Mouse (Mus musculus): ENCODE data around the gene Cx3cr1. TPM values are rescaled to one million over a fixed set of nuclear protein-coding genes. Genes with fewer than 3 reads are reported as not detected.

The Cx3cr1 gene
- total and polyA plus RNA-seq, 3 experiments = 1.2 to 4.4 (median 3.7) TPM

DNA sequence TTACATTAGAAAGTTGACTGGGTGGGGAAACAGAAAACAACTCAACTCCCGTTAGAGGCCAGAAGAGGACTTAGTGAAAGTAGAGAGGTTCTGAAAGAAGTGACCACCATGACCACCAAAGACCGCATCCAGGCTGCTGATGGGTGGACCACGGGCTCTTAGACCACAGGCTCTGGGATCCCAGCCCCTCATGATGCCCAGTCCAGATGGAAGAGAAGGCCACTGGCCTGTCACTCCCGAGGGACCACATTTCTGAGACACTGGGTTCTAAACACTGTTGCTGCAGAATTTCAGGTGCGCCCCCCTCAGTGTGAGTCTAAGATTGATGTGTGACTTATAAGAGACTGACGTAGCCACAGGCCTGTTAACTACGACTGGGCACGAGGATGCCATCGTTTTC lies 180.2 kb downstream of the Cx3cr1 start:
- Histone ChIP-seq H3K4me1 (ENCODE audit: control insufficient read depth, insufficient read depth, low read length) (no peaks in the 10 kb centered on the region; the same call in 1 of the 2 replicates), H3K79me2 (replicated peaks; ENCODE audit: control insufficient read depth, insufficient read depth, low read length) (no peaks in the 10 kb centered on the region), H3K9ac (ENCODE audit: low read depth, low read length) (no peak overlapping the region), H3K27ac (no peak overlapping the region), H3K4me3 (no peak overlapping the region), H3K27me3 (ENCODE audit: control insufficient read depth, insufficient read depth, low read length) (no peaks in the 10 kb centered on the region), H3K36me3 (ENCODE audit: control insufficient read depth, insufficient read depth, low read length) (no peaks in the 10 kb centered on the region)
- TF ChIP-seq EP300 (IDR thresholded peaks at IDR 0.05; ENCODE audit: insufficient read depth, low read depth, low read length) = no peak
- no peak for TF ChIP-seq POLR2A (IDR thresholded peaks at IDR 0.05; ENCODE audit: insufficient read depth, low read depth, low read length)
- no peak for TF ChIP-seq CTCF (IDR thresholded peaks at IDR 0.05)
- WGBS = 86% methylated on average over 9 of the region's 9 CpGs
- DNase-seq = no peak
- intact Hi-C loops (cut with DNase I) = no loop called here

DNA sequence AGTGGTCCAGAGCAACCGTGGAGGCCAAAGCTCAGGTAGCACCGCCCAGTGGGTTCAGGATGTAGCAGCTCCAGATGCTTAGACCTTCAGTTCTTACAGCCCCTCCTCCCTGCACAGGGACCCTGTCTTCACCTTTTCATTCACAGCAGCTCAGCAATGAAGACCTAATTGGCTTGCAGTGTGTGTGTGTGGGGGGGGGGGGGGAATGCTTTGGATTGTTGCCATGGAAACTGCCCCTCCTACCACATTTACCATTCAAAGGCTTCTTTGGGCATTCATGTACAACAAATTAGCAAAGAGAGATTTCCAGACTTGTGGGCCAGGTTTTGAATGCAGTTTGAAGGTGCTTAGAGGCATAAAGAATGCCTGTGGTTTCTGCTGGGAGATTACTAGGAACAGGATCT lies 180.8 kb downstream of the Cx3cr1 start:
- 63% methylated on average over 2 of the region's 2 CpGs for WGBS
- no peaks in the 10 kb centered on the region for H3K36me3 ChIP-seq (ENCODE audit: control insufficient read depth, insufficient read depth, low read length)
- H3K79me2 ChIP-seq (replicated peaks; ENCODE audit: control insufficient read depth, insufficient read depth, low read length) = no peaks in the 10 kb centered on the region
- no peaks in the 10 kb centered on the region for H3K27me3 ChIP-seq (ENCODE audit: control insufficient read depth, insufficient read depth, low read length)
- no peak for DNase-seq
- H3K4me3 ChIP-seq = no peak overlapping the region
- H3K27ac ChIP-seq = no peak overlapping the region
- TF ChIP-seq POLR2A (IDR thresholded peaks at IDR 0.05; ENCODE audit: insufficient read depth, low read depth, low read length) (no peak), EP300 (IDR thresholded peaks at IDR 0.05; ENCODE audit: insufficient read depth, low read depth, low read length) (no peak), CTCF (IDR thresholded peaks at IDR 0.05) (no peak)
- intact Hi-C loops (cut with DNase I) = no loop called here
- H3K4me1 ChIP-seq (ENCODE audit: control insufficient read depth, insufficient read depth, low read length) = no peaks in the 10 kb centered on the region
- no peak overlapping the region for H3K9ac ChIP-seq (ENCODE audit: low read depth, low read length)

DNA sequence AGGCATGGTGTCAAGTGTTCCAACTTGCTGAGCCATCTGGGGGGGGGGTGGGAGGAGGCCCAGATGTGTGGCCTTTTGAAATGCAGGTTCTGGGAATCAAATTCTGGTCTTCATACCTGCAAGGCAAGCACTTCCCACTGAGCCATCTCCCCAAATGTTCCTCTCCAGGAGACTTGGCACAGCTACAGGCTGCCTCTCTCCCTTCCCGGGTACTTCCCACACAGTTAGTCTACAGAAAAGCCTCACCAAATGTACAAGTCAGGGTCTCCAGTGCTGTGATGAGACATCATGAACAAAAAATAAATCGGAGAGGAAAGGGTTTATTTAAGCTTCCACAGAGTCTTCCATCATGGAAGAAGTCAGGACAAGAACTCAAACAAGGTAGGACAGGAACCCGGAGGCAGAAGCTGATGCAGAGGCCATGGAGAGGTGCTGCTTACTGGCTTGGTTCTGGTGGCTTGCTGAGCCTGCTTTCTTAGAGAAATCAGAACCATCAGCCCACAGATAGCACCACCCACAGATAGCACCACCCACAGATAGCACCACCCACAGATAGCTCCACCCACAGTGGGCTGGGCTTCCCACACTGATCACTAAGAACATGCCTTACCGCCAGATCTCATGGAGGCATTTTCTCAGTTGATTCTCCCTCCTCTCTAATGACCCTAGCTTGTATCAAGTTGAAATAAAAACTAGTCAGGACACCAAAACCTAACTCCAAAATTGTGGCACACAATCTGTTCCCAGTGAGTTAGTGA lies 182.4 kb downstream of the Cx3cr1 start:
- no peaks in the 10 kb centered on the region for H3K79me2 ChIP-seq (replicated peaks; ENCODE audit: control insufficient read depth, insufficient read depth, low read length)
- TF ChIP-seq POLR2A (IDR thresholded peaks at IDR 0.05; ENCODE audit: insufficient read depth, low read depth, low read length) = no peak
- TF ChIP-seq EP300 (IDR thresholded peaks at IDR 0.05; ENCODE audit: insufficient read depth, low read depth, low read length) = no peak
- no peak for TF ChIP-seq CTCF (IDR thresholded peaks at IDR 0.05)
- H3K4me3 ChIP-seq = no peak overlapping the region
- no peaks in the 10 kb centered on the region for H3K27me3 ChIP-seq (ENCODE audit: control insufficient read depth, insufficient read depth, low read length)
- DNase-seq = no peak
- H3K4me1 ChIP-seq (ENCODE audit: control insufficient read depth, insufficient read depth, low read length) = no peaks in the 10 kb centered on the region
- no peak overlapping the region for H3K9ac ChIP-seq (ENCODE audit: low read depth, low read length)
- no peaks in the 10 kb centered on the region for H3K36me3 ChIP-seq (ENCODE audit: control insufficient read depth, insufficient read depth, low read length)
- intact Hi-C loops (cut with DNase I) = no loop called here
- WGBS = 75% methylated on average over 4 of the region's 4 CpGs
- H3K27ac ChIP-seq = no peak overlapping the region

DNA sequence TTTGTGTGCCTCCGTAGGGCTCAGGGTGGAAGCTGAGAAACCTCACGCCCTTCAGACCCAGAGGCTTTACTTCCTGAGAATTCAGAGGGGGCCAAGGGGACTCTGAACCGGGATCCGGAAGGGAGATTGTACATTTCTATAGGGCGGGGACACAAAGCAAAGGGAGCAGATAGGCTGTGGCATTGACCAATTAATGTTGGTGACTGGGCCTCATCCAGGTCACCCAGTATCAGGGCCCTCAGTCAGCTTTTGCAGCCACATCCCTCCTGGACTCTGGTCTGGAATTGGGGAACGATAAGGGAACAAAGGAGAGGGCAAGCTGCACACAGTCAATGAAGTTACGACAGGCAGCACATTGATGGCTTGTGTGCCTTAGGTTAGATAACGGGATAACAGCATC lies 215.5 kb downstream of the Cx3cr1 start:
- 52% methylated on average over 8 of the region's 8 CpGs for WGBS
- H3K9ac ChIP-seq (ENCODE audit: low read depth, low read length) = no peak overlapping the region
- no peak for TF ChIP-seq CTCF (IDR thresholded peaks at IDR 0.05)
- TF ChIP-seq EP300 (IDR thresholded peaks at IDR 0.05; ENCODE audit: insufficient read depth, low read depth, low read length) = no peak
- TF ChIP-seq POLR2A (IDR thresholded peaks at IDR 0.05; ENCODE audit: insufficient read depth, low read depth, low read length) = no peak

DNA sequence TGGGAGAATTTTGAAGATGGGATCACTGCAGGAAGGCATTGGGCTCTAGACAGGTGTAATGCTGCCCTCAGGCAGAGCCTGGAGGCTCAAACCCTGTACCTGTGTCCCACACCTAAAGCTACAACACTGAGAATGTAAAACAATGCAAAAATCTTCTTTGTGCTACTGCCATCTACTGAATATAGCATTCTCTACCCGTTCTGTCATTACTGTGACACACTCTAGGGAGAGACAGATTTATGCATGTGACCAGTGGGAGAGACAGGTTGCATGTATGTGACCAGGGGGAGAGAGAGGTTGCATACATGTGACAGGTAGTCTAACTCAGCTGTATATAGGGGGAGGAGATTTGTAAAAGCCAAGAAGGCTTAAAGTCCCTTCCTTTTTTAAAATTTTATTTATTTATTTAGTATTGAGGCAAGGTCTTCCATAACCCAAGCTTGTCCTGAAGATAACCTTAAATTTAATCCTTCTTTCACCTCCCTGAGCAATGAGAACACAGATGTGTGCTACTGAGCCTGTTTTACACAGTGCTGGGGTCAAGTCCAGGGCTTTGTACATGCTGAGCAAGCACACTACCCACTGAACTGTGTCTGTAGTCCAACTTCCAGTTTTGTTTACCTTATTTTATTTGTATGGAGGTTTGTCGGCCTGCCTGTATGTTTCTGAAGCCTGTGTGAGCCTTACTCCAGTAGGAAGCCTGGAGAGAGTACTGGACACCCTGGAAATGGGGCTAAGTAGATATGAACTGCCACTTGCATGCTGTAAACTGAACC lies 216.4 kb downstream of the Cx3cr1 start:
- no peak for TF ChIP-seq POLR2A (IDR thresholded peaks at IDR 0.05; ENCODE audit: insufficient read depth, low read depth, low read length)
- no peak for TF ChIP-seq CTCF (IDR thresholded peaks at IDR 0.05)
- no peak for TF ChIP-seq EP300 (IDR thresholded peaks at IDR 0.05; ENCODE audit: insufficient read depth, low read depth, low read length)
- Histone ChIP-seq H3K9ac (ENCODE audit: low read depth, low read length) (no peak overlapping the region), H3K4me3 (no peak overlapping the region), H3K79me2 (replicated peaks; ENCODE audit: control insufficient read depth, insufficient read depth, low read length) (no peaks in the 10 kb centered on the region), H3K36me3 (ENCODE audit: control insufficient read depth, insufficient read depth, low read length) (no peaks in the 10 kb centered on the region), H3K27ac (no peak overlapping the region), H3K27me3 (ENCODE audit: control insufficient read depth, insufficient read depth, low read length) (no peaks in the 10 kb centered on the region), H3K4me1 (ENCODE audit: control insufficient read depth, insufficient read depth, low read length) (no peaks in the 10 kb centered on the region)
- no peak for DNase-seq
- intact Hi-C loops (cut with DNase I) = no loop called here
- WGBS = 65% methylated on average over 2 of the region's 2 CpGs

More for the DNA sequence above, 215.5 kb downstream of the Cx3cr1 start:
- H3K27me3 ChIP-seq (ENCODE audit: control insufficient read depth, insufficient read depth, low read length) = no peaks in the 10 kb centered on the region
- intact Hi-C loops (cut with DNase I) = no loop called here
- no peaks in the 10 kb centered on the region for H3K4me1 ChIP-seq (ENCODE audit: control insufficient read depth, insufficient read depth, low read length)
- no peak for DNase-seq
- no peak overlapping the region for H3K27ac ChIP-seq
- H3K4me3 ChIP-seq = no peak overlapping the region
- H3K36me3 ChIP-seq (ENCODE audit: control insufficient read depth, insufficient read depth, low read length) = no peaks in the 10 kb centered on the region
- no peaks in the 10 kb centered on the region for H3K79me2 ChIP-seq (replicated peaks; ENCODE audit: control insufficient read depth, insufficient read depth, low read length)
